Mouse (Mus musculus) liver, embryonic 12.5 days (tissue): ENCODE data around the gene Mybpc3. TPM values are rescaled to one million over a fixed set of nuclear protein-coding genes. Genes with fewer than 3 reads are reported as not detected.

Experiments
- ATAC-seq: fragments of 200-750 bp; cut with Nextera tagmentation; 2 replicates; pipeline ENCODE4 v1.8.0; 2017; ENCODE audit warnings: moderate number of reproducible peaks, mild to moderate bottlenecking, moderate library complexity
- H3K27ac ChIP-seq: fragments of 300-500 bp; sonication (generic); 2 replicates; pipeline ENCODE4 v1.5.1; 2016; ENCODE audit warnings: mild to moderate bottlenecking
- H3K27me3 ChIP-seq: fragments of 300-500 bp; sonication (generic); replicated peaks from 2 replicates; pipeline ENCODE4 v1.6.1; 2016; ENCODE audit warnings: mild to moderate bottlenecking, moderate library complexity
- H3K36me3 ChIP-seq: fragments of 300-500 bp; sonication (generic); 2 replicates; pipeline ENCODE4 v1.6.1; 2016; ENCODE audit warnings: mild to moderate bottlenecking, moderate library complexity
- H3K4me1 ChIP-seq: fragments of 300-500 bp; sonication (generic); 2 replicates; pipeline ENCODE4 v1.6.1; 2016
- H3K4me2 ChIP-seq: fragments of 300-500 bp; sonication (generic); 2 replicates; pipeline ENCODE4 v1.6.1; 2016; ENCODE audit warnings: mild to moderate bottlenecking, moderate library complexity
- H3K4me3 ChIP-seq: fragments of 300-500 bp; sonication (generic); 2 replicates; pipeline ENCODE4 v1.5.1; 2016; ENCODE audit warnings: mild to moderate bottlenecking, moderate library complexity
- H3K9ac ChIP-seq: fragments of 300-500 bp; sonication (generic); 2 replicates; pipeline ENCODE4 v1.6.1; 2016; ENCODE audit warnings: mild to moderate bottlenecking, moderate library complexity
- H3K9me3 ChIP-seq: fragments of 300-500 bp; sonication (generic); replicated peaks from 2 replicates; pipeline ENCODE4 v1.6.1; 2016; ENCODE audit warnings: mild to moderate bottlenecking, moderate library complexity
- WGBS: fragments of 180-500 bp; shearing (Covaris S2); methylation state at CpG from one replicate; pipeline ENCODE4 v1.1.7; 2016; ENCODE audit not compliant: insufficient replicate concordance; 5-methylcytosine and 5-hydroxymethylcytosine counted together
- polyA plus RNA-seq: library from polyadenylated mRNA; unstranded; fragments of >200 nt; fragmentation: Nextera tagmentation; extraction: Ambion mirVana; gene quantifications from 2 replicates; pipeline ENCODE4 v1.2.1, GENCODE M21; 2016

Gene Mybpc3
- polyA plus RNA-seq: 0.23 and 0.39 TPM in 2 replicates

- no peak within 1 kb of the TSS for H3K9ac ChIP-seq
- H3K4me3 ChIP-seq: no peak within 1 kb of the TSS
- H3K9me3 ChIP-seq: no peaks in the 10 kb centered on the region
- H3K27ac ChIP-seq: no peak within 1 kb of the TSS
- H3K4me1 ChIP-seq: peaks cover 33% of the 10 kb centered on the region
- H3K36me3 ChIP-seq: 0 out of 2 replicates have a peak, but pooled peaks cover 2% of the 10 kb centered on the region
- no peak within 1 kb of the TSS for H3K4me2 ChIP-seq
- WGBS: 68% methylated on average over 11 of the region's 11 CpGs
- no peak for ATAC-seq
- H3K27me3 ChIP-seq: peaks cover 28% of the 10 kb centered on the region
Observed at GRCm38 (mm10) chr2:91117585-91118275, at the start of gene Mybpc3. TSS of gene Mybpc3 (plus strand) at chr2:91118144.

GRCm38 (mm10) chr2:91068162-91068871 is 49.6 kb upstream of the Mybpc3 start:
- Histone ChIP-seq H3K36me3 (peaks cover 34% of the 10 kb centered on the region), H3K4me2 (peak overlapping the region; percentile 93), H3K27ac (no peak overlapping the region), H3K27me3 (no peaks in the 10 kb centered on the region), H3K4me1 (peaks cover 25% of the 10 kb centered on the region), H3K9ac (peak overlapping the region; percentile 79), H3K9me3 (no peaks in the 10 kb centered on the region), H3K4me3 (peak overlapping the region; percentile 70; the same call in 1 of the 2 replicates)
- ATAC-seq: no peak
- 73% methylated on average over 13 of the region's 13 CpGs for WGBS

- Histone ChIP-seq H3K27me3 (no peaks in the 10 kb centered on the region), H3K4me1 (peaks cover 25% of the 10 kb centered on the region), H3K9me3 (no peaks in the 10 kb centered on the region), H3K4me2 (peak overlapping the region; percentile 93), H3K27ac (no peak overlapping the region), H3K9ac (peak overlapping the region; percentile 79), H3K36me3 (peaks cover 29% of the 10 kb centered on the region), H3K4me3 (peak overlapping the region; percentile 70)
- ATAC-seq: no peak
- 64% methylated on average over 6 of the region's 6 CpGs for WGBS
Observed at GRCm38 (mm10) chr2:91068872-91069165, 49.1 kb upstream of the Mybpc3 start.

- Histone ChIP-seq H3K4me2 (peak overlapping the region; percentile 93), H3K27ac (peak overlapping the region; percentile 84), H3K36me3 (peaks cover 23% of the 10 kb centered on the region), H3K27me3 (no peaks in the 10 kb centered on the region), H3K9ac (peak overlapping the region; percentile 79), H3K9me3 (no peaks in the 10 kb centered on the region), H3K4me1 (peaks cover 25% of the 10 kb centered on the region), H3K4me3 (peak overlapping the region; percentile 70)
- WGBS: 12% methylated on average over 14 of the region's 14 CpGs
- peak; percentile 4 for ATAC-seq
Observed at GRCm38 (mm10) chr2:91069306-91070000, 48.5 kb upstream of the Mybpc3 start.

GRCm38 (mm10) chr2:91070076-91070800 is 47.7 kb upstream of the Mybpc3 start, which contains the start of gene Slc39a13:
TSS of gene Slc39a13 (minus strand) at chr2:91070417.
- ATAC-seq: peak; percentile 95
- WGBS: 1% methylated on average over 69 of the region's 69 CpGs
- peak within 1 kb of the TSS; percentile 70 for H3K4me3 ChIP-seq
- H3K27ac ChIP-seq: peak within 1 kb of the TSS; percentile 84
- peak within 1 kb of the TSS; percentile 79 for H3K9ac ChIP-seq
- H3K36me3 ChIP-seq: peaks cover 15% of the 10 kb centered on the region
- peaks cover 25% of the 10 kb centered on the region for H3K4me1 ChIP-seq
- H3K27me3 ChIP-seq: no peaks in the 10 kb centered on the region
- no peaks in the 10 kb centered on the region for H3K9me3 ChIP-seq
- peak within 1 kb of the TSS; percentile 93 for H3K4me2 ChIP-seq

GRCm38 (mm10) chr2:91071059-91071458 is 46.9 kb upstream of the Mybpc3 start:
- Histone ChIP-seq H3K9me3 (no peaks in the 10 kb centered on the region), H3K27me3 (no peaks in the 10 kb centered on the region), H3K4me3 (peak overlapping the region; percentile 70), H3K4me1 (peaks cover 25% of the 10 kb centered on the region), H3K36me3 (peaks cover 15% of the 10 kb centered on the region), H3K4me2 (peak overlapping the region; percentile 93), H3K27ac (peak overlapping the region; percentile 84), H3K9ac (peak overlapping the region; percentile 79)
- ATAC-seq: no peak
- WGBS: 87% methylated on average over 10 of the region's 10 CpGs

- H3K4me1 ChIP-seq: peaks cover 25% of the 10 kb centered on the region
- no peaks in the 10 kb centered on the region for H3K27me3 ChIP-seq
- no peak for ATAC-seq
- WGBS: 59% methylated on average over 1 of the region's 1 CpGs
- no peak overlapping the region for H3K4me2 ChIP-seq
- no peak overlapping the region for H3K27ac ChIP-seq
- no peaks in the 10 kb centered on the region for H3K9me3 ChIP-seq
- peaks cover 7% of the 10 kb centered on the region; the same call in 1 of the 2 replicates for H3K36me3 ChIP-seq
- no peak overlapping the region for H3K4me3 ChIP-seq
- H3K9ac ChIP-seq: no peak overlapping the region
Observed at GRCm38 (mm10) chr2:91072092-91072491, 45.9 kb upstream of the Mybpc3 start.

- 31% methylated on average over 12 of the region's 12 CpGs for WGBS
- Histone ChIP-seq H3K9ac (0 out of 2 replicates have a peak overlapping the region, but pooled peaks have one; percentile 62), H3K4me1 (peaks cover 24% of the 10 kb centered on the region), H3K27ac (no peak overlapping the region), H3K4me2 (peak overlapping the region; percentile 91), H3K27me3 (no peaks in the 10 kb centered on the region), H3K4me3 (no peak overlapping the region), H3K36me3 (no peaks in the 10 kb centered on the region), H3K9me3 (no peaks in the 10 kb centered on the region)
- no peak for ATAC-seq
Observed at GRCm38 (mm10) chr2:91077957-91078313, 40.0 kb upstream of the Mybpc3 start.

- peak overlapping the region; percentile 57 for H3K4me3 ChIP-seq
- H3K9me3 ChIP-seq: no peaks in the 10 kb centered on the region
- H3K4me1 ChIP-seq: peaks cover 29% of the 10 kb centered on the region
- peak overlapping the region; percentile 91 for H3K4me2 ChIP-seq
- ATAC-seq: peak; percentile 47
- peak overlapping the region; percentile 62 for H3K9ac ChIP-seq
- peak overlapping the region; percentile 43; the same call in 1 of the 2 replicates for H3K27ac ChIP-seq
- H3K36me3 ChIP-seq: no peaks in the 10 kb centered on the region
- under 1% methylated on average over 29 of the region's 36 CpGs for WGBS
- H3K27me3 ChIP-seq: no peaks in the 10 kb centered on the region
Observed at GRCm38 (mm10) chr2:91078314-91079025, 39.5 kb upstream of the Mybpc3 start.

- Histone ChIP-seq H3K4me1 (peaks cover 32% of the 10 kb centered on the region), H3K27me3 (no peaks in the 10 kb centered on the region), H3K4me3 (peak overlapping the region; percentile 57), H3K9ac (peak overlapping the region; percentile 62), H3K4me2 (peak overlapping the region; percentile 91), H3K9me3 (no peaks in the 10 kb centered on the region), H3K27ac (peak overlapping the region; percentile 43; the same call in 1 of the 2 replicates), H3K36me3 (no peaks in the 10 kb centered on the region)
- no peak for ATAC-seq
- 26% methylated on average over 5 of the region's 5 CpGs for WGBS
Observed at GRCm38 (mm10) chr2:91079026-91079384, 38.9 kb upstream of the Mybpc3 start.
